Mouse (Mus musculus): ENCODE results near the gene Nf2.

Nf2 gene

GRCm38 (mm10) chr11:4789691-4790090, 59.6 kb downstream of the Nf2 start:
- DNase-seq = no peak

- no peak for DNase-seq
Measured at GRCm38 (mm10) chr11:4784629-4785142, 64.7 kb downstream of the Nf2 start.

GRCm38 (mm10) chr11:4783116-4783515, 66.2 kb downstream of the Nf2 start:
- DNase-seq = no peak

- no peak for DNase-seq
Measured at GRCm38 (mm10) chr11:4780927-4781326, 68.4 kb downstream of the Nf2 start.

- peak; percentile 42 for DNase-seq
Measured at GRCm38 (mm10) chr11:4772925-4773324, 76.4 kb downstream of the Nf2 start.

- DNase-seq = no peak
Measured at GRCm38 (mm10) chr11:4771756-4772155, 77.6 kb downstream of the Nf2 start.

GRCm38 (mm10) chr11:4769881-4770280, 79.5 kb downstream of the Nf2 start:
- DNase-seq = no peak

- DNase-seq = no peak
Measured at GRCm38 (mm10) chr11:4769293-4769692, 80.0 kb downstream of the Nf2 start.

- no peak for DNase-seq
Measured at GRCm38 (mm10) chr11:4768399-4768798, 80.9 kb downstream of the Nf2 start.

GRCm38 (mm10) chr11:4764476-4764875, 84.9 kb downstream of the Nf2 start:
- no peak for DNase-seq

- DNase-seq = no peak
Measured at GRCm38 (mm10) chr11:4763631-4764030, 85.7 kb downstream of the Nf2 start.

GRCm38 (mm10) chr11:4762511-4762910, 86.8 kb downstream of the Nf2 start:
- DNase-seq = no peak

- no peak for DNase-seq
Measured at GRCm38 (mm10) chr11:4761991-4762390, 87.3 kb downstream of the Nf2 start.

GRCm38 (mm10) chr11:4760438-4760837, 88.9 kb downstream of the Nf2 start:
- DNase-seq = no peak

GRCm38 (mm10) chr11:4757789-4758158, 91.6 kb downstream of the Nf2 start:
- no peak for DNase-seq

- DNase-seq = no peak
Measured at GRCm38 (mm10) chr11:4756984-4757788, 92.2 kb downstream of the Nf2 start.

GRCm38 (mm10) chr11:4756460-4756859, 92.9 kb downstream of the Nf2 start:
- DNase-seq = no peak

GRCm38 (mm10) chr11:4754867-4755266, 94.5 kb downstream of the Nf2 start:
- DNase-seq = no peak

- no peak for DNase-seq
Measured at GRCm38 (mm10) chr11:4754036-4754435, 95.3 kb downstream of the Nf2 start.

GRCm38 (mm10) chr11:4752836-4753235, 96.5 kb downstream of the Nf2 start:
- no peak for DNase-seq

GRCm38 (mm10) chr11:4750263-4750662, 99.1 kb downstream of the Nf2 start:
- no peak for DNase-seq

GRCm38 (mm10) chr11:4747285-4747684, 102.1 kb downstream of the Nf2 start:
- DNase-seq = no peak

GRCm38 (mm10) chr11:4746733-4747132, 102.6 kb downstream of the Nf2 start, which contains the start of gene Cabp7:
Gene Cabp7, minus strand, starts transcription at chr11:4746778.
- DNase-seq = no peak

GRCm38 (mm10) chr11:4745969-4746368, 103.4 kb downstream of the Nf2 start:
- DNase-seq = no peak

- no peak for DNase-seq
Measured at GRCm38 (mm10) chr11:4744691-4745090, 104.6 kb downstream of the Nf2 start.
